Mouse (Mus musculus): ENCODE results near the gene Olfr312.
"Not testable (repeated sequence)": the region's sequence is repeated elsewhere in the genome, so short reads cannot be mapped to it uniquely, and the experiment has no call there.

Gene Olfr312

GRCm38 (mm10) chr11:58828937-58829336 lies at the start of gene Olfr312:
Gene Olfr312, plus strand, starts transcription at chr11:58829237.
- DNase-seq (ENCODE audit: low read depth), result not testable (repeated sequence)

DNA sequence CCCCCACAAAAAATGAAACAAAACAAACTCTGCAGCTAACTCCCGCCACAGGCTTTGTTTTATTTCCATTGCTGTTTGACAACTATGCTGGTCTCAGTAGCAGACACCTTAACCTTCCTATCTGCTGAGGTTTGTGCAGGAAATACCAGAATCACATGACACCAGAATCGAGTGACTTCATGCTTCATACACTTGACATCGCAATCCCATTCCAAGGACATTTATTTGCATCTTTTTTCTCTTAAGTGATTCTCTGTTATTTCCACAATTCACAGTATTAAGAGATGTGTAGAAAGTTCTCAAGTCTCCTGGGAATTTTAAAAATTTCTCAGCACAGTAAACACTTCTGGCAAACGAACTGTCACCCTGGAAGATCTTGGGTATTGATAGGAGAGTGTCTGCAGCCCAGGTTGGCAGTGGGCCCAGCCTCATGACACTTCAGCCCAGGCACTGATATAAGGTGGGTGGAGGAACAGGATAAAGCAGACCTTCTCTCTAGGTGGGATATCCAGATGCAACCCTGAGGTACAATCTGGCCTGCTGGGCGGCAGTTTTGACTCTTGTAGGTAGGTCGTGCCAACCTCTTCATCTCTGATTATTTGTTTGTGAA lies 46.5 kb upstream of the Olfr312 start, which contains the start of gene Olfr314:
TSS of gene Olfr314 (plus strand) at position 473 of the 610 bp plus-strand sequence.
- no peak for DNase-seq (ENCODE audit: low read depth)

DNA sequence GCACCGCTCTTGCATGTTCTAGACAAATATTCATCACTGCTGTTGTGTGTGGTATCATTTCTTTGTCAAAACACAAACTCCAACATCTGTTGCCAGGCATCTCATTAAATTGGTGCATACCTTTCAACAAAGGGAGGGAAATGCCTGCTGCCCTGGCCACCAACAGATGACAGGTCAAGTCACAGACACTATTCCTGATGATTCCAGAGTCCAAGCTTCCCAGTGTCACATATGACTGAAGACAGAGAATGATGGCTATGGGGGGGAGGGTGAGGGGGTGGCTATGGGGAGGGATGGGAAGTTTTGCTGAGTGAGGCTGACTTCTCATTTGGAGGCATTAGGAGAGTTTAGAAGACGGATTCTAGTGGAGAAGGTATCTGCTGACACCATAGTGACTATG lies 44.9 kb upstream of the Olfr312 start:
- no peak for DNase-seq (ENCODE audit: low read depth)

GRCm38 (mm10) chr11:58787651-58788050 lies 41.4 kb upstream of the Olfr312 start:
- no peak for DNase-seq (ENCODE audit: low read depth)

DNA sequence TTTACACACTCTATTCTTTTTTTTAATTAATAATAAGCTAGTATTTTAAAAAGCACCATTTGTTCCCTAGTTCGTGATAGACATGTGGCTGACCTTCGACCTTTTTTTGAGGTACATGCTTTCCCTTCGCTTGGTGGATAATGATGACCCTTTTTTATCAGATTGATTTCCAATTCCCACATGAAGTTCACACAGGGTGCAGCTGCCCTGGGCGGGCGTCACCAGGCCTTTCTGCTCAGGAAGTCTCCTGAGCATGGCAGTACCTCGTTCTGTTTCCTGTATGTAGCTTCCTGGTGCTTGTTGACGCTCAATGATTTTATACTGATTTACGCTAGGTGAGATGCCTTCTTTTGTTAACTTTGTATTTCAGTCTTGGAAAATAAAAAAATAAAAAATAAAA lies 40.7 kb upstream of the Olfr312 start:
- no peak for DNase-seq (ENCODE audit: low read depth)

GRCm38 (mm10) chr11:58789532-58789931 lies 39.5 kb upstream of the Olfr312 start:
- DNase-seq (ENCODE audit: low read depth), result no peak

GRCm38 (mm10) chr11:58790053-58790452 lies 39.0 kb upstream of the Olfr312 start:
- no peak for DNase-seq (ENCODE audit: low read depth)

GRCm38 (mm10) chr11:58790646-58791045 lies 38.4 kb upstream of the Olfr312 start:
- DNase-seq (ENCODE audit: low read depth), result no peak

GRCm38 (mm10) chr11:58795856-58796255 lies 33.2 kb upstream of the Olfr312 start:
- DNase-seq (ENCODE audit: low read depth), result no peak

DNA sequence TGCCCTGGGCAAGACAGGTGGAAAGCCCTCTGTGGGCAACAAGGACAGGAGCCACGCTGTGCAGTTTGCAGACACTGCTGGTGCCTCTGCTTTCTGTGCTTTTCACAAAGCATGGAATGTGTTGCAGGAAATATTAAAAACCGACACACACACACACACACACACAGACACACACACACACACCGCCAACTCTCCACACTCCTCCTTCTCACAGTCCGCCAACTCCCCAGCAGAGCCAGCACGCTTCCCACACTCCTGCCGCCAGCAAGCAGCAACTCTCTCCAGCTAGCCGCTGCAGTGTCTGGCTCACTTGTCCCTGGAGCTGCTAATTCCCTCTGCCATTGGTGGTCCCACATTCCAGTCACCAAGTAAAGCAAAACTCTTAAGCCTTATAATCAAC lies 32.2 kb upstream of the Olfr312 start:
- no peak for DNase-seq (ENCODE audit: low read depth)

GRCm38 (mm10) chr11:58799747-58800146 lies 29.3 kb upstream of the Olfr312 start:
- no peak for DNase-seq (ENCODE audit: low read depth)

GRCm38 (mm10) chr11:58801558-58802228 lies 27.3 kb upstream of the Olfr312 start, which contains the start of gene Fam183b:
Gene Fam183b, minus strand, starts transcription at chr11:58801960.
- DNase-seq (ENCODE audit: low read depth), result no peak

- no peak for DNase-seq (ENCODE audit: low read depth)
Measured at GRCm38 (mm10) chr11:58803871-58804270, 25.2 kb upstream of the Olfr312 start.

GRCm38 (mm10) chr11:58804393-58804792 lies 24.6 kb upstream of the Olfr312 start:
- DNase-seq (ENCODE audit: low read depth), result no peak

DNA sequence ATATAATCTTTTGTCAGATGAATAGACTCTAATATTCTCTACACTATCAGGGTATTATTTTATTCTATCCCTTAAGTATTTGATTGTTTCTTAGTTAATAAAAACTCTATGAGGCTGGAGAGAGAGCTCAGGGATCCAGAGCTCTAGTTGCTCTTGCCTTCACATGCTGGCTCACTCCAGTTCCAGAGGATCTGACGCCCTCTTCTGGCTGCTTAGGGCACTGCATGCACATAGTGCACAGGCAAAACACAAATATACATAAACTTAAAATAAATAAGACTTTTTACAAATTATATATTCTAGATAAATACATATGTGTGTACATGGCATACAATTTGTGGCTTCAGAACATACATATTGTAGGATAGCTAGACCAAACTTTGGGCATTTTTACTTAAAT lies 17.0 kb upstream of the Olfr312 start:
- no peak for DNase-seq (ENCODE audit: low read depth)

DNA sequence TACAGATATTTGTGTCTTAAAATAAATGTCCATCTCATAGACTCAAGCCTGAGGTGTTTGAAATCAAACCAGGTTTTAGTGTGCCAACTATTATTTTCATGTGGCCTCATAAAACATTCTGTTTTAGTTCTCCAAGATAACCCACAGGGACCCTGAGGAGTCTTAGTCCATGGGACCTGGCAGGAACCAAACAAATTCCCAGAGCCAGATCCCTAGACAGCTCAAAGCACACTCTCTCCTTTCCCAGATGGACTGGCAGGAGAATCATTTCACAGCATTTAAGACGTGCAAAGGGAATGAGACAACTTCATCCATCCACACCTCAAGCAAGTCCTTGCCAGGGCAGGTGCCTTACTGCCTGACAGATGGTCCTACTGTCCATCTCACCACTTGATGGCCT lies 14.3 kb upstream of the Olfr312 start, which contains the start of gene Olfr313:
TSS of gene Olfr313 (plus strand) at position 301 of the 400 bp plus-strand sequence.
- not testable (repeated sequence) for DNase-seq (ENCODE audit: low read depth)

DNA sequence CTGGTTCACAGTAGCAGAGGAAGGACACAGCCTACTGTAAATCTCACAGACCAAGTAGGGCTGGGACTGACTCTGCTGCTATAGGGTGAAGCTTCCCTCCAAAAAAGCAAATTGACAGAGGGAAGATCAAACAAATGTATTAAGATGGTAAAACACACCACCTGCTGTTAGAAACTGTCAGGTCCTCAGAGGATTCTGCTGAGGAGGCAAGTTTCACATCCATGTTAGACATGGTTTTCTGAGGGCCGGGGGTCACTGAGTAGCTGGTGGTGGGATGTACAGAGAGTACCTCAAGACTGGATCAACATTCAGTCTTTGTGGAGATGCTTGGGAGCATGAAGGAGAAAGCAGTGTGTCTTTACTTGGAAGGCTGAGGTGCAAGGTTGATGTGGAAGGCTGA lies 13.4 kb upstream of the Olfr312 start:
- DNase-seq (ENCODE audit: low read depth), result no peak

DNA sequence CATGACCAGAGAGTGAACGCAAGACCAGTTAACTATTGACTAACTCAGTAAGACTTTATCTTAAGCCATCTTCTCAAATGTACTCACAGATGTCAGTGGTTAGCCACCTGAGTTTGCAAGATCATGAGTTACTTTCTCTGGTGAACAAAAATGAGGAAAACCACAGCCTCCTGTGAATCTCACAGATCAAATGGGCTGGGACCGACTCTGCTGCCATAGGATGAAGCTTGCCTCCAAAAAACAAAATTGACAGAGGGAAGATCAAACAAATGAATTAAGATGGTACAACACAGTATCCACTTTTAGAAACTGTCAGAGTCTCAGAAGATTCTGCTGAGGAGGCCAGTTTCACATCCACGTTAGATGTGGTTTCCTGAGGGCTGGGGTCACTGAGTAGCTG lies 727 bp downstream of the Olfr312 start:
- DNase-seq (ENCODE audit: low read depth), result no peak

GRCm38 (mm10) chr11:58832541-58832940 lies 3.5 kb downstream of the Olfr312 start:
- DNase-seq (ENCODE audit: low read depth), result not testable (repeated sequence)

GRCm38 (mm10) chr11:58838951-58839350 lies 9.9 kb downstream of the Olfr312 start, which contains the start of gene Olfr311:
Gene Olfr311, plus strand, starts transcription at chr11:58839251.
- not testable (repeated sequence) for DNase-seq (ENCODE audit: low read depth)

- DNase-seq (ENCODE audit: low read depth), result peak; percentile 98
Measured at GRCm38 (mm10) chr11:58846919-58847461, 18.0 kb downstream of the Olfr312 start, which contains the start of gene Gm12258. Gene Gm12258, plus strand, starts transcription at chr11:58847158.

GRCm38 (mm10) chr11:58847636-58848035 lies 18.6 kb downstream of the Olfr312 start:
- DNase-seq (ENCODE audit: low read depth), result no peak

- no peak for DNase-seq (ENCODE audit: low read depth)
Measured at GRCm38 (mm10) chr11:58849731-58850130, 20.7 kb downstream of the Olfr312 start.
